Mouse (Mus musculus) intestine, embryonic 14.5 days (tissue): Measurements from ENCODE around the gene Spred3. TPM values are rescaled to one million over a fixed set of nuclear protein-coding genes. Genes with fewer than 3 reads are reported as not detected.

Experiments used
- ATAC-seq: fragments of 200-750 bp; cut with Nextera tagmentation; replicated peaks from 2 replicates; pipeline ENCODE4 v1.8.0; 2017; ENCODE audit warnings: low read depth, moderate number of reproducible peaks, moderate TSS enrichment, moderate library complexity; ENCODE audit not compliant: low FRiP score, low TSS enrichment
- DNase-seq: peaks from one replicate; pipeline ENCODE4 v3.0.0-alpha.2; 2018; ENCODE audit warnings: low spot score
- H3K27ac ChIP-seq: fragments of 300-500 bp; sonication (generic); 2 replicates; pipeline ENCODE4 v1.5.1; 2014; ENCODE audit warnings: low read depth, mild to moderate bottlenecking, control low read depth
- H3K27me3 ChIP-seq: fragments of 300-500 bp; sonication (generic); replicated peaks from 2 replicates; pipeline ENCODE4 v1.6.1; 2014; ENCODE audit warnings: low read length, control low read depth; ENCODE audit not compliant: control insufficient read depth, insufficient read depth
- H3K36me3 ChIP-seq: fragments of 300-500 bp; sonication (generic); 2 replicates; pipeline ENCODE4 v1.6.1; 2014; ENCODE audit warnings: low read length, control low read depth; ENCODE audit not compliant: control insufficient read depth, insufficient read depth
- H3K4me1 ChIP-seq: fragments of 300-500 bp; sonication (generic); replicated peaks from 2 replicates; pipeline ENCODE4 v1.6.1; 2014; ENCODE audit warnings: low read length, control low read depth, mixed read lengths; ENCODE audit not compliant: control insufficient read depth, insufficient read depth
- H3K4me2 ChIP-seq: fragments of 300-500 bp; sonication (generic); 2 replicates; pipeline ENCODE4 v1.6.1; 2014; ENCODE audit warnings: low read length
- H3K4me3 ChIP-seq: fragments of 300-500 bp; sonication (generic); 2 replicates; pipeline ENCODE4 v1.5.1; 2014; ENCODE audit warnings: low read depth, low read length, control low read depth, mixed read lengths
- H3K9ac ChIP-seq: fragments of 300-500 bp; sonication (generic); 2 replicates; pipeline ENCODE4 v1.6.1; 2014; ENCODE audit warnings: mild to moderate bottlenecking, low read length
- H3K9me3 ChIP-seq: fragments of 300-500 bp; sonication (generic); 2 replicates; pipeline ENCODE4 v1.6.1; 2016; ENCODE audit warnings: low read length, control low read depth; ENCODE audit not compliant: control insufficient read depth
- WGBS: fragments of 180-500 bp; shearing (Covaris S2); extraction: QIAGEN DNeasy Blood & Tissue Kit; methylation state at CpG from one replicate; pipeline ENCODE4 v1.1.7; 2014; 5-methylcytosine and 5-hydroxymethylcytosine counted together
- polyA plus RNA-seq: library from polyadenylated mRNA; unstranded; fragments of >200 nt; fragmentation: Nextera tagmentation; extraction: Ambion mirVana; gene quantifications from 2 replicates; pipeline ENCODE4 v1.2.1, GENCODE M21; 2014

Gene Spred3
- polyA plus RNA-seq, 1 experiment from 2014 or later: 4.7 TPM

DNA sequence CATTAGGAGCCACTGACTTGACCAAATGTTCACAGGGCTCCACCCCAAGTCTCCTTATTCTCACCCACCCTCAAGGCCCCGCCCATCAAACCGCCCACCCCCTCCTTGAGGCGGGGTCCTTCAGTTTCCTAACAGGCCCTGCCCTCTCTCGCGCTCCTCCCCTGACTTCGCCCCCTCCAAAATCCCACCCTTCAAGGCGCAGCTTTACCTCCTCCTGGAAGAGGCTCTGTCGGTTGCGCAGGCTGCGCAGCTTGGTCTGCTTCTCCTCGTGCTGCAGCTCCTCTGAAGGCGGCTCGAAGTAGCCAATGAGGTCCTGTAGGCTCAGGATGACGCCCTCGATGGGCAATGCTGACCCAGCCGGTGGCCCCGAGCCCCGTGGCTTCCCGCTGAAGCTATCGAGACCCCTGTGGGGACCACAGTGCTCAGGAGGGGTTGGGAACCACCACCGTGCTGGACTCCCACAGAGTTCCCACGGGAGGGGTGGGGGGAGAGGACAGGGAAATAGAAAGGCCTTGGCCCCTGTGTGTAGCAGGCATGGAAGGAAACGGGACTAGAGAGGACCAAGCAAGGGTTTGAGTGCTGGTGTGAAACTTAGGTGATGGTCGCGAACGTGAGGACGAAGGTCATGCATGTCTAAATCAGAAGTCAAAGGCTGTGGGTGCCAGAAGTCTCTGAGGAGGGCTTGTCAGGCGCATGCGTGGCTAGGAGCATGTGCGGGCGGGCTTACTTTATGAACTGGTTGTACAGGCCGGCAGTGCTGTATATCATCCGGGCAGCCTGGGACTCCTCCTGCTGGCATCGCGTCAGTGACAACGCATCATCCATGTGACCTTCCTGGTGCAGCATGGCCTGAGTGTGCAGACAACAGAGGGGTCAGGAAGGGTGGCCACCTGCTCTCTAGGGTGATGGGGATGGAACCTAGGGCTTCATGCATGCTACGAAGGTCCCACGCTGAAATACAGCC lies 60.9 kb downstream of the Spred3 start:
- Histone ChIP-seq H3K9ac (peak overlapping the region; percentile 35; the same call in 1 of the 2 replicates), H3K4me1 (peaks cover 9% of the 10 kb centered on the region; the same call in 1 of the 2 replicates), H3K27me3 (no peaks in the 10 kb centered on the region), H3K4me2 (peak overlapping the region; percentile 50), H3K4me3 (peak overlapping the region; percentile 13; the same call in 1 of the 2 replicates), H3K27ac (no peak overlapping the region), H3K9me3 (no peaks in the 10 kb centered on the region), H3K36me3 (no peaks in the 10 kb centered on the region)
- ATAC-seq: peak; percentile 75; the same call in 1 of the 2 replicates
- 26% methylated on average over 38 of the region's 38 CpGs for WGBS
- peak; percentile 66 for DNase-seq

Other genes starting within 250 kb of the Spred3 start
- 298 and 300 TPM in 2 replicates for gene Actn4, start 208.1 kb downstream of the Spred3 start, polyA plus RNA-seq
- 444 and 452 TPM in 2 replicates for gene Eif3k, start 188.5 kb downstream of the Spred3 start, polyA plus RNA-seq
- gene Map4k1, start 188.4 kb downstream of the Spred3 start, polyA plus RNA-seq: 10.0 and 11.6 TPM in 2 replicates
- gene Ryr1, start 45.2 kb downstream of the Spred3 start, polyA plus RNA-seq: 0.70 and 0.80 TPM in 2 replicates
- gene Rasgrp4, start 35.6 kb downstream of the Spred3 start, polyA plus RNA-seq: 0.54 and 0.96 TPM in 2 replicates
- 25.9 and 26.1 TPM in 2 replicates for gene Fam98c, start 14.2 kb downstream of the Spred3 start, polyA plus RNA-seq
- gene Ggn, start 201 bp downstream of the Spred3 start, polyA plus RNA-seq: 0.58 and 1.0 TPM in 2 replicates
- 277 and 280 TPM in 2 replicates for gene Psmd8, start 10.3 kb upstream of the Spred3 start, polyA plus RNA-seq
- gene Catsperg1, start 43.6 kb upstream of the Spred3 start, polyA plus RNA-seq: 0.78 and 1.5 TPM in 2 replicates
- gene Kcnk6, start 62.1 kb upstream of the Spred3 start, polyA plus RNA-seq: 0.65 and 0.86 TPM in 2 replicates
- gene Yif1b, start 67.9 kb upstream of the Spred3 start, polyA plus RNA-seq: 94.3 and 97.3 TPM in 2 replicates
- gene 2200002D01Rik, start 78.1 kb upstream of the Spred3 start, polyA plus RNA-seq: 76.9 and 111 TPM in 2 replicates
- gene Spint2, start 111.5 kb upstream of the Spred3 start, polyA plus RNA-seq: 470 and 522 TPM in 2 replicates
- 59.7 and 66.5 TPM in 2 replicates for gene Ppp1r14a, start 118.9 kb upstream of the Spred3 start, polyA plus RNA-seq
- gene Dpf1, start 133.5 kb upstream of the Spred3 start, polyA plus RNA-seq: 7.4 and 8.8 TPM in 2 replicates